Mouse (Mus musculus): ENCODE data around the gene Shcbp1l. TPM values are rescaled to one million over a fixed set of nuclear protein-coding genes. Genes with fewer than 3 reads are reported as not detected.
A peak's percentile ranks its signal among the peaks of the same experiment; 100 is the strongest.
"Not testable (repeated sequence)": the region's sequence is repeated elsewhere in the genome, so short reads cannot be mapped to it uniquely, and the experiment has no call there.

Gene Shcbp1l
- total RNA-seq, 2 experiments from 2014 or later, result 0.21 TPM; not detected in 1

- not testable (repeated sequence) for DNase-seq (ENCODE audit: low spot score in 2 of 2)
These were observed 7.2 kb upstream of the Shcbp1l start for GRCm38 (mm10) chr1:153417805-153418204.

GRCm38 (mm10) chr1:153424271-153424670 lies 691 bp upstream of the Shcbp1l start:
- no peak for DNase-seq (ENCODE audit: low spot score in 2 of 2)

- no peak for DNase-seq (ENCODE audit: low spot score in 2 of 2)
These were observed 6.2 kb downstream of the Shcbp1l start for GRCm38 (mm10) chr1:153431158-153431557.

GRCm38 (mm10) chr1:153431701-153432100 lies 6.7 kb downstream of the Shcbp1l start:
- DNase-seq (ENCODE audit: low spot score in 2 of 2), result no peak

GRCm38 (mm10) chr1:153432329-153432728 lies 7.4 kb downstream of the Shcbp1l start:
- DNase-seq (ENCODE audit: low spot score in 2 of 2), result no peak

GRCm38 (mm10) chr1:153433851-153434589 lies 9.1 kb downstream of the Shcbp1l start:
- no peak for DNase-seq (ENCODE audit: low spot score in 2 of 2)

- no peak for DNase-seq (ENCODE audit: low spot score in 2 of 2)
These were observed 12.6 kb downstream of the Shcbp1l start for GRCm38 (mm10) chr1:153437536-153437935.

GRCm38 (mm10) chr1:153440752-153441151 lies 15.8 kb downstream of the Shcbp1l start:
- DNase-seq (ENCODE audit: low spot score in 2 of 2), result no peak

- DNase-seq (ENCODE audit: low spot score in 2 of 2), result no peak
These were observed 16.7 kb downstream of the Shcbp1l start for GRCm38 (mm10) chr1:153441656-153442055.

GRCm38 (mm10) chr1:153443019-153443418 lies 18.1 kb downstream of the Shcbp1l start:
- no peak for DNase-seq (ENCODE audit: low spot score in 2 of 2)

- DNase-seq (ENCODE audit: low spot score in 2 of 2), result no peak
These were observed 18.7 kb downstream of the Shcbp1l start for GRCm38 (mm10) chr1:153443632-153444031.

- no peak for DNase-seq (ENCODE audit: low spot score in 2 of 2)
These were observed 21.3 kb downstream of the Shcbp1l start for GRCm38 (mm10) chr1:153446120-153446831.

GRCm38 (mm10) chr1:153451237-153452154 lies 26.5 kb downstream of the Shcbp1l start:
- DNase-seq (ENCODE audit: low spot score in 2 of 2), result no peak

- no peak for DNase-seq (ENCODE audit: low spot score in 2 of 2)
These were observed 28.2 kb downstream of the Shcbp1l start for GRCm38 (mm10) chr1:153453146-153453642.

GRCm38 (mm10) chr1:153456137-153456536 lies 31.2 kb downstream of the Shcbp1l start:
- DNase-seq (ENCODE audit: low spot score in 2 of 2), result no peak

GRCm38 (mm10) chr1:153461796-153462195 lies 36.8 kb downstream of the Shcbp1l start:
- DNase-seq (ENCODE audit: low spot score in 2 of 2), result no peak

GRCm38 (mm10) chr1:153479296-153479695 lies 54.3 kb downstream of the Shcbp1l start:
- DNase-seq (ENCODE audit: low spot score in 2 of 2), result no peak

- peak; percentile 33 to 68 for DNase-seq (ENCODE audit: low spot score in 2 of 2)
These were observed 55.5 kb downstream of the Shcbp1l start for GRCm38 (mm10) chr1:153480386-153481024.

GRCm38 (mm10) chr1:153481025-153481412 lies 56.1 kb downstream of the Shcbp1l start:
- DNase-seq (ENCODE audit: low spot score in 2 of 2), result no peak

- DNase-seq (ENCODE audit: low spot score in 2 of 2), result no peak
These were observed 60.3 kb downstream of the Shcbp1l start for GRCm38 (mm10) chr1:153485201-153485796.

Data from gastrocnemius, postnatal 4 days (tissue).